Mouse (Mus musculus) forebrain, postnatal 0 days (tissue): ENCODE measurements at regions not wholly inside any gene's neighbourhood (a gene's known extent, or its start where the extent isn't known, plus 50 kb on each side); places are given as distances from the start of the nearest gene placed in this dataset.

Source experiments
- ATAC-seq: fragments of 200-750 bp; cut with Nextera tagmentation; 2 replicates; pipeline ENCODE4 v1.8.0; 2017; ENCODE audit warnings: mild to moderate bottlenecking, moderate library complexity
- DNase-seq: peaks from one replicate; pipeline ENCODE4 v3.0.0-alpha.2; 2015
- H3K27ac ChIP-seq: fragments of 300-500 bp; sonication (generic); 2 replicates; pipeline ENCODE4 v1.5.1; 2014; ENCODE audit warnings: low read depth, mild to moderate bottlenecking, antibody characterized with exemption, low read length, moderate library complexity, mixed read lengths
- H3K27me3 ChIP-seq: fragments of 300-500 bp; sonication (generic); 2 replicates; pipeline ENCODE4 v1.6.1; 2014; ENCODE audit warnings: mild to moderate bottlenecking, low read length, mixed read lengths; ENCODE audit not compliant: insufficient read depth
- H3K36me3 ChIP-seq: fragments of 300-500 bp; sonication (generic); 2 replicates; pipeline ENCODE4 v1.6.1; 2014; ENCODE audit warnings: mild to moderate bottlenecking, moderate library complexity; ENCODE audit not compliant: insufficient read depth
- H3K4me1 ChIP-seq: fragments of 300-500 bp; sonication (generic); 2 replicates; pipeline ENCODE4 v1.6.1; 2014; ENCODE audit warnings: antibody characterized with exemption; ENCODE audit not compliant: insufficient read depth
- H3K4me2 ChIP-seq: fragments of 300-500 bp; sonication (generic); 2 replicates; pipeline ENCODE4 v1.6.1; 2014; ENCODE audit warnings: low read depth, mild to moderate bottlenecking, moderate library complexity
- H3K4me3 ChIP-seq: fragments of 300-500 bp; sonication (generic); 2 replicates; pipeline ENCODE4 v1.5.1; 2014; ENCODE audit warnings: low read depth, low read length, mixed read lengths
- H3K9ac ChIP-seq: fragments of 300-500 bp; sonication (generic); 2 replicates; pipeline ENCODE4 v1.6.1; 2014; ENCODE audit warnings: mild to moderate bottlenecking
- H3K9me3 ChIP-seq: fragments of 300-500 bp; sonication (generic); 2 replicates; pipeline ENCODE4 v1.6.1; 2016; ENCODE audit warnings: low read length
- CTCF ChIP-seq: sonication (generic); IDR thresholded peaks from 2 replicates; pipeline ENCODE4 v1.5.1; 2016; ENCODE audit warnings: antibody characterized with exemption, control low read depth, low read depth
- WGBS: fragments of 180-500 bp; shearing (Covaris S2); extraction: QIAGEN DNeasy Blood & Tissue Kit; methylation state at CpG from one replicate; pipeline ENCODE4 v1.1.7; 2014; 5-methylcytosine and 5-hydroxymethylcytosine counted together

- no peaks in the 10 kb centered on the region for H3K4me1 ChIP-seq
- no peaks in the 10 kb centered on the region for H3K27me3 ChIP-seq
- no peaks in the 10 kb centered on the region for H3K9me3 ChIP-seq
- no peak for ATAC-seq
- H3K4me2 ChIP-seq = no peak overlapping the region
- no peak overlapping the region for H3K9ac ChIP-seq
- no peak for TF ChIP-seq CTCF
- no peak for DNase-seq
- no peak overlapping the region for H3K4me3 ChIP-seq
- no peak overlapping the region for H3K27ac ChIP-seq
- WGBS = 80% methylated on average over 6 of the region's 6 CpGs
- no peaks in the 10 kb centered on the region for H3K36me3 ChIP-seq
These were observed 257.9 kb downstream of the Gm10295 start for GRCm38 (mm10) chr7:71093301-71093939.

DNA sequence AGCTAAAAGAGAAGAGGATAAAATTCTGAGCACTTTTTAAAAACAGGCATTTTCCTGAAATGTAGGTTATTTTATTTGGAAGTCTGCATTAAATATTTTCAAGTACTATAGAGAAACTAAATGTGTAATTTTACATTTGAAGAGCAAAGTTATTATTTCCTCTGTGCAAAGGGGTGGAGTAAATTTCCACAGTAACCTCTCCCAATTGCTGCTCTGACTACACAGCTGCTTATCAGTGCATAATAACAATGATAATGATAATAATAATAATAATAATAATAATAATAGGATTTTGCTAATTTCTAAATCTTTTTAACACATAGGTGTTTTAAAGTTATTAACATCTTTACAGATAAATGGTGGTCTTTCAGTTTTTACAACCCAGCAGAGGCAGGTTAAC is 258.5 kb downstream of the Gm10295 start:
- DNase-seq (no peak), ATAC-seq (no peak)
- Histone ChIP-seq H3K4me2 (no peak overlapping the region), H3K4me1 (no peaks in the 10 kb centered on the region), H3K27me3 (no peaks in the 10 kb centered on the region), H3K9ac (no peak overlapping the region), H3K27ac (no peak overlapping the region), H3K4me3 (no peak overlapping the region), H3K36me3 (no peaks in the 10 kb centered on the region), H3K9me3 (no peaks in the 10 kb centered on the region)
- TF ChIP-seq CTCF = no peak

DNA sequence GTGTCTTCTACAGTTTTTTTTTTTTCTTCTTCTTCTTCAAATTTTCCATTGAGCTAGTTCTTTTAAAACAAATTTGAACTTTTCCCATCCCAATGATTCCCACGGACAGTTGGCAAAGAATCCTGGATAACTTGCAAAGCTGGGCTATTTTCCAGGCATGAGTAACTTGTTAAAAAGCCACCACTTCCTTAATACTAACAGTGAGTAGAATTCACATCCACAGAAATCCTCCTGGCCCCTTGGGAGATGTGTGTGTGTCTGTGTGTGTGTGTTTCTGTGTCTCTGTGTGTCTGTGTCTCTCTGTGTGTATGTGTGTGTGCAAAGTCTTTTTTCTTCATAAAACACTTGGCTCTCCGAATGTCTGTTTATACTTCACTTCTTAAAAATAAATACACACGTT is 259.0 kb downstream of the Gm10295 start:
- no peaks in the 10 kb centered on the region for H3K4me1 ChIP-seq
- H3K27ac ChIP-seq = no peak overlapping the region
- no peak overlapping the region for H3K4me3 ChIP-seq
- TF ChIP-seq CTCF = no peak
- no peak overlapping the region for H3K9ac ChIP-seq
- 57% methylated on average over 3 of the region's 3 CpGs for WGBS
- H3K4me2 ChIP-seq = no peak overlapping the region
- H3K36me3 ChIP-seq = no peaks in the 10 kb centered on the region
- ATAC-seq = no peak
- no peaks in the 10 kb centered on the region for H3K9me3 ChIP-seq
- no peaks in the 10 kb centered on the region for H3K27me3 ChIP-seq
- DNase-seq = no peak

GRCm38 (mm10) chr7:71064446-71065391 is 286.6 kb downstream of the Gm10295 start:
- DNase-seq (peak; percentile 9), ATAC-seq (no peak)
- WGBS = 7% methylated on average over 14 of the region's 14 CpGs
- Histone ChIP-seq H3K4me1 (no peaks in the 10 kb centered on the region), H3K9me3 (no peaks in the 10 kb centered on the region), H3K27me3 (no peaks in the 10 kb centered on the region), H3K36me3 (no peaks in the 10 kb centered on the region), H3K27ac (no peak overlapping the region), H3K4me2 (no peak overlapping the region), H3K9ac (no peak overlapping the region), H3K4me3 (no peak overlapping the region)
- no peak for TF ChIP-seq CTCF

GRCm38 (mm10) chr7:71050825-71051224 is 300.5 kb downstream of the Gm10295 start:
- H3K9ac ChIP-seq = no peak overlapping the region
- H3K4me2 ChIP-seq = no peak overlapping the region
- H3K27me3 ChIP-seq = no peaks in the 10 kb centered on the region
- H3K9me3 ChIP-seq = no peaks in the 10 kb centered on the region
- H3K36me3 ChIP-seq = no peaks in the 10 kb centered on the region
- ATAC-seq = no peak
- DNase-seq = no peak
- no peaks in the 10 kb centered on the region for H3K4me1 ChIP-seq
- 84% methylated on average over 2 of the region's 2 CpGs for WGBS
- no peak overlapping the region for H3K4me3 ChIP-seq
- no peak overlapping the region for H3K27ac ChIP-seq
- no peak for TF ChIP-seq CTCF

DNA sequence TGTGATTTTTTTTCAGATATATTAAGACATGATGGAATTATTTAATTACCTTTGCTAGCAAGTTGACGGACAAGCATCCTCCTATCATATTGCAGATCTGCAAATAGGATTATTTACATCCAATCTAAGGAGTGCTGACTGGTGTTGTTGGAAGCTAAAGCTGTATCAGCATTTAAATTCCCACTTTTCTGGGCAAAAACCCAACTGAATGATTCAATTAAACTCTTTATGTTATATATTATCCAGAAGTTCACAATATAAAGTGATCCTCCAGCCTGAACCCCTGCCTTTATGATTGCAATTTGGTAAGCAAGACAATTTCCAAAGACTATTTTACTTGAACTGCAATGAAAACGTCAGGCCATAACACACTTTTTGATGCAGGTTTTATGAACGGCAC is 304.1 kb downstream of the Gm10295 start:
- H3K4me2 ChIP-seq = no peak overlapping the region
- no peaks in the 10 kb centered on the region for H3K9me3 ChIP-seq
- 43% methylated on average over 3 of the region's 3 CpGs for WGBS

DNA sequence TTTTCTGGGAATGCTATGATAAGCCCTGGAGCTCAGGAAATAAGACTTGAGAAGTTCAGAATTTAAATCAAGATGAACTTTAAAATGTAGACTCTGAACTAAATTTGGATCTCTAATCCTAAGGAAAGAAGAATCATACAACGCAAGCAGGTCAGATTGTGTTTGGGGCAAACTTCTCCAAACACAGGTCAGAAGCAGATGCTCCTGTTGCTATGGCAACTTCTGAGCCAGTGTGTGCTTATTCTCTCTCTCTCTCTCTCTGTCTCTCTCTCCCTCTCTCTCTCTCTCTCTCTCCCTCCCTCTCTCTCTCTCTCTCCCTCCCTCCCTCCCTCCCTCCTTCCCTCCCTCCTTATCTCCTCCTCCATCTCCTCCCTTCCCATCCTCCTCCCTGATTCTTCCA is 304.7 kb downstream of the Gm10295 start:
- 44% methylated on average over 1 of the region's 1 CpGs for WGBS
- ATAC-seq (no peak), DNase-seq (no peak)
- Histone ChIP-seq H3K4me2 (no peak overlapping the region), H3K4me1 (no peaks in the 10 kb centered on the region), H3K9me3 (no peaks in the 10 kb centered on the region), H3K36me3 (no peaks in the 10 kb centered on the region), H3K4me3 (no peak overlapping the region), H3K27ac (no peak overlapping the region), H3K27me3 (no peaks in the 10 kb centered on the region), H3K9ac (no peak overlapping the region)
- TF ChIP-seq CTCF = no peak

More for the DNA sequence above, 304.1 kb downstream of the Gm10295 start:
- Histone ChIP-seq H3K36me3 (no peaks in the 10 kb centered on the region), H3K27ac (no peak overlapping the region), H3K4me3 (no peak overlapping the region), H3K9ac (no peak overlapping the region), H3K27me3 (no peaks in the 10 kb centered on the region), H3K4me1 (no peaks in the 10 kb centered on the region)
- DNase-seq = no peak
- no peak for ATAC-seq
- TF ChIP-seq CTCF = no peak
